Mouse (Mus musculus) MEL (cell line): ENCODE measurements around the gene Zzz3. TPM values are rescaled to one million over a fixed set of nuclear protein-coding genes. Genes with fewer than 3 reads are reported as not detected.
A peak's percentile ranks its signal among the peaks of the same experiment; 100 is the strongest.

ENCODE experiments used
- DNase-seq: peaks from one replicate; pipeline ENCODE4 v3.0.0; 2011; ENCODE audit warnings: low read depth, low spot score
- H3K27ac ChIP-seq: 2 replicates; pipeline ENCODE4 v1.5.1; 2012; ENCODE audit warnings: low read depth, mild to moderate bottlenecking, control low read depth, low read length, moderate library complexity; ENCODE audit not compliant: control insufficient read depth
- H3K27me3 ChIP-seq, 2 experiments: fragments of 150-350 bp in 1 of 2; sonication (generic) in 1 of 2; 2 replicates each; pipeline ENCODE4 v1.6.1; 2012; ENCODE audit warnings: low read length in 2 of 2, mild to moderate bottlenecking in 2 of 2, improper control_type of control experiment in 1 of 2, moderate library complexity in 1 of 2; ENCODE audit not compliant: insufficient read depth in 2 of 2, control insufficient read depth in 1 of 2
- H3K36me3 ChIP-seq, 2 experiments: 2 replicates each; pipeline ENCODE4 v1.6.1; 2012 to 2014; ENCODE audit warnings: low read length in 2 of 2, improper control_type of control experiment in 1 of 2, inconsistent platforms in 1 of 2, mild to moderate bottlenecking in 1 of 2; ENCODE audit not compliant: insufficient read depth in 2 of 2, control insufficient read depth in 1 of 2
- H3K4me1 ChIP-seq, 2 experiments: fragments of 150-350 bp in 1 of 2; sonication (generic) in 1 of 2; 2 replicates each; pipeline ENCODE4 v1.6.1; 2012; ENCODE audit warnings: low read length in 2 of 2, improper control_type of control experiment in 1 of 2, mild to moderate bottlenecking in 1 of 2; ENCODE audit not compliant: insufficient read depth in 2 of 2, control insufficient read depth in 1 of 2
- H3K4me3 ChIP-seq, 2 experiments: fragments of 150-350 bp in 1 of 2; sonication (generic) in 1 of 2; 2 replicates each; pipeline ENCODE4 v1.5.1; 2012; ENCODE audit warnings: low read depth in 2 of 2, low read length in 2 of 2, mild to moderate bottlenecking in 2 of 2, moderate library complexity in 2 of 2, control low read depth in 1 of 2, improper control_type of control experiment in 1 of 2; ENCODE audit not compliant: control insufficient read depth in 1 of 2, insufficient read depth in 1 of 2
- H3K79me2 ChIP-seq: 2 replicates; pipeline ENCODE4 v1.6.1; 2012; ENCODE audit warnings: mild to moderate bottlenecking, low read length, moderate library complexity; ENCODE audit not compliant: control insufficient read depth, poor library complexity, insufficient read depth
- H3K9ac ChIP-seq: 2 replicates; pipeline ENCODE4 v1.6.1; 2012; ENCODE audit warnings: low read depth, mild to moderate bottlenecking, control low read depth, low read length, moderate library complexity; ENCODE audit not compliant: control insufficient read depth, poor library complexity, severe bottlenecking
- H3K9me3 ChIP-seq: fragments of 150-350 bp; sonication (generic); replicated peaks from 2 replicates; pipeline ENCODE4 v1.6.1; 2012; ENCODE audit warnings: mild to moderate bottlenecking, low read length, improper control_type of control experiment, moderate library complexity; ENCODE audit not compliant: insufficient read depth
- BHLHE40 ChIP-seq: IDR thresholded peaks from 2 replicates; pipeline ENCODE4 v1.6.1; 2012; ENCODE audit warnings: low read depth, mild to moderate bottlenecking, inconsistent platforms, low read length, improper control_type of control experiment, borderline replicate concordance
- CHD1 ChIP-seq: IDR thresholded peaks from 2 replicates; pipeline ENCODE4 v1.6.1; 2012; ENCODE audit warnings: low read depth, mild to moderate bottlenecking, inconsistent platforms, low read length, improper control_type of control experiment
- CHD2 ChIP-seq: IDR thresholded peaks from 2 replicates; pipeline ENCODE4 v1.6.1; 2011; ENCODE audit warnings: low read length, improper control_type of control experiment
- CTCF ChIP-seq, 3 experiments: IDR thresholded peaks in 2 of 3; conservative IDR thresholded peaks in 1 of 3; 2 replicates each; pipeline ENCODE4 v1.5.1; 2011 to 2012; ENCODE audit warnings: low read length in 3 of 3, low read depth in 2 of 3, mild to moderate bottlenecking in 2 of 3, improper control_type of control experiment in 1 of 3, inconsistent platforms in 1 of 3, mixed read lengths in 1 of 3, moderate library complexity in 1 of 3; ENCODE audit not compliant: control insufficient read depth in 1 of 3, insufficient read depth in 1 of 3, poor library complexity in 1 of 3, severe bottlenecking in 1 of 3
- E2F4 ChIP-seq: IDR thresholded peaks from 2 replicates; pipeline ENCODE4 v1.6.1; 2011; ENCODE audit warnings: low read depth, low read length, improper control_type of control experiment, borderline replicate concordance
- ELF1 ChIP-seq: IDR thresholded peaks from 2 replicates; pipeline ENCODE4 v1.6.1; 2014; ENCODE audit warnings: low read depth, mild to moderate bottlenecking, inconsistent platforms, low read length, improper control_type of control experiment, moderate library complexity
- EP300 ChIP-seq, 2 experiments: IDR thresholded peaks; 2 replicates each; pipeline ENCODE4 v1.6.1; 2011; ENCODE audit warnings: improper control_type of control experiment in 2 of 2, low read length in 2 of 2, low read depth in 1 of 2, mild to moderate bottlenecking in 1 of 2
- ETS1 ChIP-seq: IDR thresholded peaks from 2 replicates; pipeline ENCODE4 v1.6.1; 2012; ENCODE audit warnings: low read depth, mild to moderate bottlenecking, inconsistent platforms, low read length, improper control_type of control experiment, moderate library complexity
- GABPA ChIP-seq: IDR thresholded peaks from 2 replicates; pipeline ENCODE4 v1.6.1; 2012; ENCODE audit warnings: low read depth, mild to moderate bottlenecking, inconsistent platforms, low read length, improper control_type of control experiment, moderate library complexity
- GATA1 ChIP-seq: IDR thresholded peaks from 2 replicates; pipeline ENCODE4 v1.6.1; 2011; ENCODE audit warnings: low read depth, low read length, improper control_type of control experiment
- HCFC1 ChIP-seq: IDR thresholded peaks from 2 replicates; pipeline ENCODE4 v1.6.1; 2012; ENCODE audit warnings: low read depth, mild to moderate bottlenecking, inconsistent platforms, low read length, improper control_type of control experiment, moderate library complexity
- JUND ChIP-seq: IDR thresholded peaks from 2 replicates; pipeline ENCODE4 v1.6.1; 2011; ENCODE audit warnings: low read depth, mild to moderate bottlenecking, improper control_type of control experiment, low read length
- KAT2A ChIP-seq: conservative IDR thresholded peaks from 2 replicates; pipeline ENCODE4 v1.6.1; 2012; ENCODE audit warnings: low read depth, low read length, improper control_type of control experiment, inconsistent platforms
- MAFK ChIP-seq: IDR thresholded peaks from 2 replicates; pipeline ENCODE4 v1.6.1; 2011; ENCODE audit warnings: low read depth, mild to moderate bottlenecking, low read length, improper control_type of control experiment, borderline replicate concordance
- MAX ChIP-seq: IDR thresholded peaks from 2 replicates; pipeline ENCODE4 v1.6.1; 2011; ENCODE audit warnings: low read length, improper control_type of control experiment
- MAZ ChIP-seq: IDR thresholded peaks from 2 replicates; pipeline ENCODE4 v1.6.1; 2012; ENCODE audit warnings: low read depth, mild to moderate bottlenecking, inconsistent platforms, low read length, improper control_type of control experiment
- MEF2A ChIP-seq: IDR thresholded peaks from 2 replicates; pipeline ENCODE4 v1.6.1; 2014; ENCODE audit warnings: low read depth, mild to moderate bottlenecking, inconsistent platforms, low read length, improper control_type of control experiment; ENCODE audit not compliant: poor library complexity, insufficient replicate concordance, severe bottlenecking; ENCODE audit errors: extremely low read depth
- MXI1 ChIP-seq: IDR thresholded peaks from 2 replicates; pipeline ENCODE4 v1.6.1; 2011; ENCODE audit warnings: mild to moderate bottlenecking, low read depth, low read length, improper control_type of control experiment
- MYB ChIP-seq: IDR thresholded peaks from 2 replicates; pipeline ENCODE4 v1.6.1; 2011; ENCODE audit warnings: mild to moderate bottlenecking, low read depth, low read length, improper control_type of control experiment
- MYC ChIP-seq: IDR thresholded peaks from 2 replicates; pipeline ENCODE4 v1.6.1; 2011; ENCODE audit warnings: low read depth, mild to moderate bottlenecking, low read length, improper control_type of control experiment, moderate library complexity
- NELFE ChIP-seq: IDR thresholded peaks from 2 replicates; pipeline ENCODE4 v1.6.1; 2011; ENCODE audit warnings: low read depth, low read length, improper control_type of control experiment
- NRF1 ChIP-seq: IDR thresholded peaks from 2 replicates; pipeline ENCODE4 v1.6.1; 2014; ENCODE audit warnings: low read depth, mild to moderate bottlenecking, inconsistent platforms, low read length, improper control_type of control experiment, moderate library complexity; ENCODE audit not compliant: poor library complexity, insufficient read depth, severe bottlenecking
- POLR2A ChIP-seq, 2 experiments: IDR thresholded peaks; 2 replicates each; pipeline ENCODE4 v1.6.1; 2011 to 2012; ENCODE audit warnings: low read length in 2 of 2, mild to moderate bottlenecking in 2 of 2, control low read depth in 1 of 2, improper control_type of control experiment in 1 of 2, low read depth in 1 of 2, moderate library complexity in 1 of 2; ENCODE audit not compliant: control insufficient read depth in 1 of 2, insufficient read depth in 1 of 2, poor library complexity in 1 of 2
- POLR2AphosphoS2 ChIP-seq: IDR thresholded peaks from 2 replicates; pipeline ENCODE4 v1.6.1; 2011; ENCODE audit warnings: low read length, improper control_type of control experiment
- POLR2AphosphoS5 ChIP-seq: IDR thresholded peaks from 2 replicates; pipeline ENCODE4 v1.6.1; 2012; ENCODE audit warnings: low read depth, borderline replicate concordance, mild to moderate bottlenecking, inconsistent platforms, low read length, moderate library complexity, mixed read lengths
- RAD21 ChIP-seq: IDR thresholded peaks from 2 replicates; pipeline ENCODE4 v1.6.1; 2011; ENCODE audit warnings: mild to moderate bottlenecking, low read depth, low read length, improper control_type of control experiment
- RCOR1 ChIP-seq: IDR thresholded peaks from 2 replicates; pipeline ENCODE4 v1.6.1; 2012; ENCODE audit warnings: low read depth, mild to moderate bottlenecking, inconsistent platforms, low read length, improper control_type of control experiment
- SIN3A ChIP-seq: IDR thresholded peaks from 2 replicates; pipeline ENCODE4 v1.6.1; 2012; ENCODE audit warnings: low read length, improper control_type of control experiment, inconsistent platforms
- SMC3 ChIP-seq: IDR thresholded peaks from 2 replicates; pipeline ENCODE4 v1.6.1; 2011; ENCODE audit warnings: low read depth, low read length, improper control_type of control experiment
- TAL1 ChIP-seq: IDR thresholded peaks from 2 replicates; pipeline ENCODE4 v1.6.1; 2012; ENCODE audit warnings: mild to moderate bottlenecking, inconsistent platforms, low read length, moderate library complexity, mixed read lengths
- TCF12 ChIP-seq: IDR thresholded peaks from 2 replicates; pipeline ENCODE4 v1.6.1; 2014; ENCODE audit warnings: low read depth, mild to moderate bottlenecking, inconsistent platforms, low read length, improper control_type of control experiment, moderate library complexity
- UBTF ChIP-seq: IDR thresholded peaks from 2 replicates; pipeline ENCODE4 v1.6.1; 2012; ENCODE audit warnings: low read depth, mild to moderate bottlenecking, inconsistent platforms, low read length, improper control_type of control experiment, moderate library complexity, borderline replicate concordance; ENCODE audit not compliant: insufficient read depth
- USF1 ChIP-seq: IDR thresholded peaks from 2 replicates; pipeline ENCODE4 v1.6.1; 2014; ENCODE audit warnings: low read depth, mild to moderate bottlenecking, inconsistent platforms, low read length, improper control_type of control experiment, moderate library complexity
- USF2 ChIP-seq, 2 experiments: IDR thresholded peaks; 2 replicates each; pipeline ENCODE4 v1.6.1; 2011 to 2012; ENCODE audit warnings: improper control_type of control experiment in 2 of 2, low read length in 2 of 2, borderline replicate concordance in 1 of 2, inconsistent platforms in 1 of 2, low read depth in 1 of 2, mild to moderate bottlenecking in 1 of 2; ENCODE audit not compliant: insufficient read depth in 1 of 2
- ZC3H11A ChIP-seq: IDR thresholded peaks from 2 replicates; pipeline ENCODE4 v1.6.1; 2012; ENCODE audit warnings: low read depth, mild to moderate bottlenecking, inconsistent platforms, low read length, improper control_type of control experiment
- ZKSCAN1 ChIP-seq: IDR thresholded peaks from 2 replicates; pipeline ENCODE4 v1.6.1; 2012; ENCODE audit warnings: low read depth, mild to moderate bottlenecking, inconsistent platforms, low read length, improper control_type of control experiment, moderate library complexity
- ZNF384 ChIP-seq: IDR thresholded peaks from 2 replicates; pipeline ENCODE4 v1.6.1; 2012; ENCODE audit warnings: low read depth, mild to moderate bottlenecking, inconsistent platforms, low read length, improper control_type of control experiment
- polyA plus RNA-seq, 2 experiments: library from polyadenylated mRNA; stranded (reverse) in 1 of 2; unstranded in 1 of 2; fragments of >175 nt in 1 of 2; fragments of >200 nt in 1 of 2; gene quantifications; 2 replicates each; pipeline versions ENCODE4 v1.2.1 to v1.2.4; 2012; ENCODE audit warnings: low replicate concordance in 2 of 2, low read depth in 1 of 2; ENCODE audit not compliant: insufficient read length in 2 of 2, insufficient read depth in 1 of 2, missing spikeins in 1 of 2
- total RNA-seq: library from RNA; depleted of rRNA; stranded (reverse); fragments of 300-350 nt; gene quantifications from 2 replicates; pipeline ENCODE4 v1.2.3, GENCODE M21; 2012

Gene Zzz3
- total and polyA plus RNA-seq, 3 experiments, result 46.1 to 507 (median 53.7) TPM

- Histone ChIP-seq H3K79me2 (peaks cover 37% of the 10 kb centered on the region), H3K4me1 (peaks cover 0 to 4% of the 10 kb centered on the region in 2 experiments; a peak in 1 of 4 replicates), H3K27ac (peak overlapping the region; percentile 31; the same call in 1 of the 2 replicates), H3K27me3 (no peaks in the 10 kb centered on the region), H3K9ac (no peak overlapping the region), H3K36me3 (peaks cover 2 to 17% of the 10 kb centered on the region in 2 experiments; a peak in 3 of 4 replicates), H3K4me3 (no peak overlapping the region), H3K9me3 (no peaks in the 10 kb centered on the region)
- DNase-seq, result peak; percentile 88
- no peak for TF ChIP-seq CHD2
- peak; percentile 54; the same call in 1 of the 2 replicates for TF ChIP-seq GATA1
- TF ChIP-seq MYB, result 0 out of 2 replicates have a peak, but pooled peaks have one; percentile 14
- TF ChIP-seq ZC3H11A, result no peak
- peak; percentile 25; the same call in 1 of the 2 replicates for TF ChIP-seq TAL1
- TF ChIP-seq JUND, result 0 out of 2 replicates have a peak, but pooled peaks have one; percentile 14
- no peak for TF ChIP-seq ZKSCAN1
- peak; percentile 59 to 69 for TF ChIP-seq EP300 (IDR thresholded peaks at IDR 0.05; ENCODE audit: low read depth in 1 of 2, low read length in 2 of 2)
- peak; percentile 23; the same call in 1 of the 2 replicates for TF ChIP-seq NELFE
- peak; percentile 41; the same call in 1 of the 2 replicates for TF ChIP-seq HCFC1
- TF ChIP-seq USF2 (IDR thresholded peaks at IDR 0.05; ENCODE audit: borderline replicate concordance in 1 of 2, insufficient read depth in 1 of 2, low read depth in 1 of 2, low read length in 2 of 2), result no peak
- peak; percentile 34; the same call in 1 of the 2 replicates for TF ChIP-seq TCF12
- no peak for TF ChIP-seq ZNF384
- no peak for TF ChIP-seq CHD1
- no peak for TF ChIP-seq POLR2AphosphoS2
- peak; percentile 96 for TF ChIP-seq ETS1
- TF ChIP-seq MAZ, result no peak
- TF ChIP-seq GABPA, result peak; percentile 58; the same call in 1 of the 2 replicates
- TF ChIP-seq USF1, result no peak
- no peak for TF ChIP-seq MAFK
- no peak for TF ChIP-seq KAT2A
- no peak for TF ChIP-seq ELF1
- TF ChIP-seq UBTF, result no peak
- peak; percentile 87 for TF ChIP-seq MXI1
- TF ChIP-seq NRF1, result no peak
- 0 out of 2 replicates have a peak, but pooled peaks have one; percentile 49 for TF ChIP-seq RCOR1
- TF ChIP-seq MAX, result peak; percentile 84
- no peak for TF ChIP-seq SMC3
- TF ChIP-seq POLR2AphosphoS5, result no peak
- no peak for TF ChIP-seq E2F4
- TF ChIP-seq CTCF (IDR thresholded peaks at IDR 0.05 in 2 of 3, conservative IDR thresholded peaks at IDR 0.05 in 1 of 3; ENCODE audit: control insufficient read depth in 1 of 3, insufficient read depth in 1 of 3, low read depth in 2 of 3, low read length in 3 of 3, poor library complexity in 1 of 3, severe bottlenecking in 1 of 3), result no peak
- TF ChIP-seq BHLHE40, result peak; percentile 55; the same call in 1 of the 2 replicates
- no peak for TF ChIP-seq MEF2A
- TF ChIP-seq RAD21, result no peak
- peak; percentile 98 for TF ChIP-seq SIN3A
- TF ChIP-seq MYC, result 0 out of 2 replicates have a peak, but pooled peaks have one; percentile 51
- TF ChIP-seq POLR2A (IDR thresholded peaks at IDR 0.05; ENCODE audit: control insufficient read depth in 1 of 2, insufficient read depth in 1 of 2, low read depth in 1 of 2, low read length in 2 of 2, poor library complexity in 1 of 2), result no peak
Observed at GRCm38 (mm10) chr3:152355361-152355760, 39.9 kb upstream of the Zzz3 start.
